Comparison of ENCODE assay signal across 27 mouse cellular contexts in genomic region chr4:129055562-129055961, GRCm38 (mm10). TPM values are rescaled to one million over a fixed set of nuclear protein-coding genes. Genes with fewer than 3 reads are reported as not detected.
DNase-seq lines count a peak whose midpoint lies in the region; ATAC-seq and TF ChIP-seq lines count a peak whose summit lies in the region.
"Had no signal": no experiment of that assay in that cellular context is flagged by ENCODE, and none has a peak within 500 bp of the region (broad histone marks: within the 10 kb centered on the region; RNA-seq: fewer than 3 reads in every experiment).

No protein-coding gene starts in this region.

- no peak for DNase-seq in Muller cell, postnatal 12 days (ENCODE audit: inconsistent ontology term)
- no peak for DNase-seq in urinary bladder, postnatal 10 days (ENCODE audit: low spot score)
- DNase-seq: adrenal gland, adult 2 months; adrenal gland, postnatal 14 days; cerebellum, adult 11-12 months; cerebellum, adult 8-10 months; cerebellum, postnatal 10 days; cerebellum, postnatal 36 days; embryo, embryonic 11 days; gastrocnemius, postnatal 10 days; gastrocnemius, postnatal 36 days; heart, adult 2 months had no signal

- no peak for TF ChIP-seq POLR2A in ES-Bruce4 (IDR thresholded peaks at IDR 0.05; ENCODE audit: insufficient read depth, low read length)

- H3K27me3 ChIP-seq in C2C12 (ENCODE audit: control insufficient read depth, insufficient read depth, insufficient read length) (no peaks in the 10 kb centered on the region), ES-Bruce4 (ENCODE audit: control insufficient read depth, insufficient read depth, low read length, poor library complexity, severe bottlenecking) (no peaks in the 10 kb centered on the region)
- H3K27me3 ChIP-seq in stomach, embryonic 15.5 days (replicated peaks) = peaks cover 5% of the 10 kb centered on the region; the same call in 1 of the 2 replicates
- no peaks in the 10 kb centered on the region for H3K27me3 ChIP-seq in midbrain, embryonic 16.5 days (ENCODE audit: control insufficient read depth, insufficient read depth, low read depth, low read length)
- H3K27me3 ChIP-seq: hindbrain, embryonic 15.5 days had no signal

- peaks cover 24% of the 10 kb centered on the region for H3K79me2 ChIP-seq in C2C12 (ENCODE audit: control insufficient read depth, insufficient read depth)

- H3K4me1 ChIP-seq in ES-Bruce4 (ENCODE audit: control insufficient read depth, insufficient read depth, low read length) = peaks cover 4% of the 10 kb centered on the region
- H3K4me1 ChIP-seq in stomach, embryonic 15.5 days = peaks cover 13% of the 10 kb centered on the region
- H3K4me1 ChIP-seq in midbrain, embryonic 16.5 days (ENCODE audit: control insufficient read depth, insufficient read depth, low read length) = peaks cover 8% of the 10 kb centered on the region

- H3K9ac ChIP-seq in ES-Bruce4 (ENCODE audit: low read depth, poor library complexity, severe bottlenecking) = no peak overlapping the region
- H3K9ac ChIP-seq in stomach, embryonic 15.5 days = no peak overlapping the region
- H3K9ac ChIP-seq in midbrain, embryonic 16.5 days (ENCODE audit: low read depth, low read length) = no peak overlapping the region
- H3K9ac ChIP-seq: embryonic facial prominence, embryonic 13.5 days; forebrain, embryonic 13.5 days; heart, embryonic 13.5 days; hindbrain, embryonic 12.5 days; hindbrain, embryonic 15.5 days had no signal

- no peak overlapping the region for H3K4me3 ChIP-seq in C2C12 (ENCODE audit: insufficient read depth, poor library complexity, severe bottlenecking)
- H3K4me3 ChIP-seq in ES-Bruce4 (ENCODE audit: low read depth, low read length) = no peak overlapping the region
- H3K4me3 ChIP-seq in stomach, embryonic 15.5 days (replicated peaks) = no peak overlapping the region
- H3K4me3 ChIP-seq in midbrain, embryonic 16.5 days (ENCODE audit: low read depth, low read length) = no peak overlapping the region
- H3K4me3 ChIP-seq: embryonic facial prominence, embryonic 10.5 days; embryonic facial prominence, embryonic 13.5 days; forebrain, embryonic 10.5 days; forebrain, embryonic 13.5 days; heart, adult 2 months; heart, embryonic 10.5 days; heart, embryonic 13.5 days; hindbrain, embryonic 12.5 days; hindbrain, embryonic 15.5 days had no signal

- TF ChIP-seq CTCF in C2C12 (IDR thresholded peaks at IDR 0.05; ENCODE audit: control insufficient read depth, insufficient read depth, insufficient read length) (no peak), ES-Bruce4 (IDR thresholded peaks at IDR 0.05; ENCODE audit: low read depth, low read length) (no peak)

- H3K27ac ChIP-seq in ES-Bruce4 (ENCODE audit: insufficient read depth, low read length) = 0 out of 2 replicates have a peak overlapping the region, but pooled peaks have one; percentile 3
- 0 out of 2 replicates have a peak overlapping the region, but pooled peaks have one; percentile 16 for H3K27ac ChIP-seq in stomach, embryonic 15.5 days
- H3K27ac ChIP-seq in midbrain, embryonic 16.5 days (ENCODE audit: low read length) = no peak overlapping the region
- H3K27ac ChIP-seq: embryonic facial prominence, embryonic 10.5 days; embryonic facial prominence, embryonic 13.5 days; forebrain, embryonic 10.5 days; forebrain, embryonic 13.5 days; heart, adult 2 months; heart, embryonic 10.5 days; hindbrain, embryonic 12.5 days; hindbrain, embryonic 15.5 days had no signal

- H3K79me3 ChIP-seq in C2C12 (ENCODE audit: low read depth) = peaks cover 18% of the 10 kb centered on the region

- no peak for TF ChIP-seq EP300 in ES-Bruce4 (IDR thresholded peaks at IDR 0.05; ENCODE audit: insufficient read depth, low read depth, low read length)

- H3K36me3 ChIP-seq in C2C12 (ENCODE audit: control insufficient read depth, insufficient read depth) = no peaks in the 10 kb centered on the region
- no peaks in the 10 kb centered on the region for H3K36me3 ChIP-seq in ES-Bruce4 (ENCODE audit: control insufficient read depth, insufficient read depth, low read length, poor library complexity, severe bottlenecking)
- no peaks in the 10 kb centered on the region for H3K36me3 ChIP-seq in stomach, embryonic 15.5 days
- no peaks in the 10 kb centered on the region for H3K36me3 ChIP-seq in midbrain, embryonic 16.5 days (ENCODE audit: control insufficient read depth, insufficient read depth, low read length)
- H3K36me3 ChIP-seq: embryonic facial prominence, embryonic 10.5 days; embryonic facial prominence, embryonic 13.5 days; forebrain, embryonic 10.5 days; heart, embryonic 10.5 days; heart, embryonic 13.5 days; hindbrain, embryonic 12.5 days; hindbrain, embryonic 15.5 days had no signal

- WGBS in stomach, embryonic 15.5 days = 77% methylated on average over 5 of the region's 5 CpGs
- WGBS in midbrain, embryonic 16.5 days = 92% methylated on average over 5 of the region's 5 CpGs

- H3K4me2 ChIP-seq in stomach, embryonic 15.5 days = no peak overlapping the region
- no peak overlapping the region for H3K4me2 ChIP-seq in midbrain, embryonic 16.5 days (ENCODE audit: low read length)
- H3K4me2 ChIP-seq: embryonic facial prominence, embryonic 13.5 days; forebrain, embryonic 13.5 days; heart, embryonic 13.5 days; hindbrain, embryonic 12.5 days; hindbrain, embryonic 15.5 days had no signal

- H3ac ChIP-seq in C2C12 (ENCODE audit: control insufficient read depth, insufficient read length, low read depth) = no peak overlapping the region

- H3K9me3 ChIP-seq in ES-Bruce4 (replicated peaks; ENCODE audit: control insufficient read depth, insufficient read depth, low read length, poor library complexity, severe bottlenecking) = no peaks in the 10 kb centered on the region
- H3K9me3 ChIP-seq in stomach, embryonic 15.5 days = no peaks in the 10 kb centered on the region
- no peaks in the 10 kb centered on the region for H3K9me3 ChIP-seq in midbrain, embryonic 16.5 days (replicated peaks; ENCODE audit: control insufficient read depth, low read length, poor library complexity, severe bottlenecking)
- H3K9me3 ChIP-seq: embryonic facial prominence, embryonic 10.5 days; embryonic facial prominence, embryonic 13.5 days; forebrain, embryonic 10.5 days; forebrain, embryonic 13.5 days; G1E; heart, embryonic 10.5 days; heart, embryonic 13.5 days; hindbrain, embryonic 12.5 days; hindbrain, embryonic 15.5 days had no signal

- ATAC-seq in stomach, embryonic 15.5 days (ENCODE audit: insufficient read depth, low FRiP score, low read depth) = no peak
- ATAC-seq in midbrain, embryonic 16.5 days = no peak
- ATAC-seq: forebrain, embryonic 13.5 days; forebrain, embryonic 16.5 days had no signal

TF ChIP-seq in C2C12, 6 proteins besides CTCF, POLR2A, EP300 and RAD21:
- TF ChIP-seq MYOG (IDR thresholded peaks at IDR 0.05; ENCODE audit: control insufficient read depth, extremely low read depth, insufficient read length) (no peak), MYOD1 (IDR thresholded peaks at IDR 0.05; ENCODE audit: control insufficient read depth, insufficient read length, low read depth) (peak; percentile 74)
TF ChIP-seq in C2C12: peak in this region for 1.

RNA-seq across cellular contexts. Expression of gene Rnf19b, which starts 2.5 kb away (rescaled TPM):
- 53.5 TPM for polyA plus RNA-seq in C2C12 (2012; fragmentation: generic; extraction: Trizol)
- 38.8 and 43.4 TPM in 2 replicates for polyA plus RNA-seq in ES-Bruce4 (2011; ENCODE audit: insufficient read depth, insufficient read length, low read depth, missing spikeins)
- 7.2 and 7.6 TPM in 2 replicates for polyA plus RNA-seq in stomach, embryonic 15.5 days (2015; fragmentation: Nextera tagmentation; extraction: Ambion mirVana)
- polyA plus RNA-seq in midbrain, embryonic 16.5 days (2015; fragmentation: Nextera tagmentation; extraction: Ambion mirVana) = 31.4 and 37.5 TPM in 2 replicates

RNA-seq across cellular contexts. Expression of gene Tmem54, which starts 49.8 kb away (rescaled TPM):
- polyA plus RNA-seq in C2C12 (2012; fragmentation: generic; extraction: Trizol) (0.18 TPM), ES-Bruce4 (2011; ENCODE audit: insufficient read depth, insufficient read length, low read depth, missing spikeins) (6.9 and 8.9 TPM in 2 replicates)
- 47.7 and 56.2 TPM in 2 replicates for polyA plus RNA-seq in stomach, embryonic 15.5 days (2015; fragmentation: Nextera tagmentation; extraction: Ambion mirVana)
- not detected in 2 replicates for polyA plus RNA-seq in midbrain, embryonic 16.5 days (2015; fragmentation: Nextera tagmentation; extraction: Ambion mirVana)
- polyA plus RNA-seq: adrenal gland, adult 2 months; cortical plate, adult 2 months; forebrain, embryonic 13.5 days; forebrain, embryonic 16.5 days; G1E; hindbrain, embryonic 15.5 days had no signal
